ENCODE assay signal across 24 mouse cellular contexts in genomic region chr8:85524086-85524485, GRCm38 (mm10). TPM values are rescaled to one million over a fixed set of nuclear protein-coding genes. Genes with fewer than 3 reads are reported as not detected.
DNase-seq lines count a peak whose midpoint lies in the region; ATAC-seq and TF ChIP-seq lines count a peak whose summit lies in the region.
"Had no signal": no experiment of that assay in that cellular context is flagged by ENCODE, and none has a peak within 500 bp of the region (broad histone marks: within the 10 kb centered on the region; RNA-seq: fewer than 3 reads in every experiment).

No protein-coding gene starts in this region.

- no peaks in the 10 kb centered on the region for H3K9me3 ChIP-seq in heart, embryonic 11.5 days (replicated peaks; ENCODE audit: control insufficient read depth, low read length)
- no peaks in the 10 kb centered on the region for H3K9me3 ChIP-seq in ES-Bruce4 (replicated peaks; ENCODE audit: control insufficient read depth, insufficient read depth, low read length, poor library complexity, severe bottlenecking)
- H3K9me3 ChIP-seq: embryonic facial prominence, embryonic 10.5 days; limb, embryonic 12.5 days; midbrain, embryonic 15.5 days; neural tube, embryonic 13.5 days had no signal

- intact Hi-C loops in heart, postnatal 10 days (cut with DNase I) = no loop called here

- no peak overlapping the region for H3K27ac ChIP-seq in heart, embryonic 11.5 days (ENCODE audit: low read depth, low read length)
- H3K27ac ChIP-seq in ES-Bruce4 (ENCODE audit: insufficient read depth, low read length) = 0 out of 2 replicates have a peak overlapping the region, but pooled peaks have one; percentile 9
- H3K27ac ChIP-seq: embryonic facial prominence, embryonic 10.5 days; hindbrain, embryonic 14.5 days; limb, embryonic 12.5 days; macrophage; midbrain, embryonic 15.5 days; neural tube, embryonic 13.5 days had no signal

- H3K4me2 ChIP-seq in heart, embryonic 11.5 days = no peak overlapping the region
- H3K4me2 ChIP-seq: hindbrain, embryonic 14.5 days; limb, embryonic 12.5 days; liver, embryonic 11.5 days; midbrain, embryonic 15.5 days; neural tube, embryonic 13.5 days had no signal

- WGBS in heart, embryonic 11.5 days (ENCODE audit: insufficient replicate concordance) = 84% methylated on average over 7 of the region's 7 CpGs

- no peak for ATAC-seq in heart, embryonic 11.5 days (replicated peaks; ENCODE audit: insufficient number of reproducible peaks, low FRiP score, low TSS enrichment)
- ATAC-seq: forebrain, embryonic 16.5 days; inflammation-experienced regulatory T-cells, adult 6 months; liver, postnatal 0 days; lung, postnatal 0 days; midbrain, embryonic 15.5 days had no signal

- H3K4me3 ChIP-seq in heart, embryonic 11.5 days (ENCODE audit: low read depth, low read length) = no peak overlapping the region
- H3K4me3 ChIP-seq in ES-Bruce4 (ENCODE audit: low read depth, low read length) = no peak overlapping the region
- H3K4me3 ChIP-seq: embryonic facial prominence, embryonic 10.5 days; limb, embryonic 12.5 days; midbrain, embryonic 15.5 days; neural tube, embryonic 13.5 days had no signal

- no peaks in the 10 kb centered on the region; the same call in 1 of the 2 replicates for H3K4me1 ChIP-seq in heart, embryonic 11.5 days (ENCODE audit: control insufficient read depth, insufficient read depth, low read length)
- H3K4me1 ChIP-seq in ES-Bruce4 (ENCODE audit: control insufficient read depth, insufficient read depth, low read length) = no peaks in the 10 kb centered on the region
- H3K4me1 ChIP-seq: embryonic facial prominence, embryonic 10.5 days; limb, embryonic 12.5 days; midbrain, embryonic 15.5 days; neural tube, embryonic 13.5 days had no signal

- no peak for TF ChIP-seq CTCF in ES-Bruce4 (IDR thresholded peaks at IDR 0.05; ENCODE audit: low read depth, low read length)

- no peak for TF ChIP-seq POLR2A in ES-Bruce4 (IDR thresholded peaks at IDR 0.05; ENCODE audit: insufficient read depth, low read length)

- no peak overlapping the region for H3K9ac ChIP-seq in heart, embryonic 11.5 days (ENCODE audit: low read depth, low read length)
- no peak overlapping the region for H3K9ac ChIP-seq in ES-Bruce4 (ENCODE audit: low read depth, poor library complexity, severe bottlenecking)
- H3K9ac ChIP-seq: hindbrain, embryonic 14.5 days; limb, embryonic 12.5 days; liver, postnatal 0 days; midbrain, embryonic 15.5 days; neural tube, embryonic 13.5 days had no signal

- TF ChIP-seq EP300 in ES-Bruce4 (IDR thresholded peaks at IDR 0.05; ENCODE audit: insufficient read depth, low read depth, low read length) = no peak

- peak; percentile 49 to 71 for DNase-seq in heart, adult 18-20 months
- DNase-seq in adipocyte (ENCODE audit: low spot score) = peak; percentile 64
- peak; percentile 48 to 70 for DNase-seq in heart, postnatal 10 days
- DNase-seq in thymus, postnatal 14 days = no peak
- no peak for DNase-seq in layer of hippocampus, adult 9-10 months (ENCODE audit: low spot score)
- DNase-seq: cerebellum, adult 11-12 months; cerebellum, postnatal 10 days; kidney, adult 18-20 months; liver, postnatal 0 days; retina, postnatal 1 day; right cerebral cortex, postnatal 25 days; thymus, postnatal 25 days had no signal

- no peaks in the 10 kb centered on the region for H3K27me3 ChIP-seq in heart, embryonic 11.5 days (ENCODE audit: control insufficient read depth, insufficient read depth, low read length)
- no peaks in the 10 kb centered on the region for H3K27me3 ChIP-seq in ES-Bruce4 (ENCODE audit: control insufficient read depth, insufficient read depth, low read length, poor library complexity, severe bottlenecking)
- H3K27me3 ChIP-seq: limb, embryonic 12.5 days; midbrain, embryonic 15.5 days; neural tube, embryonic 13.5 days had no signal

- H3K36me3 ChIP-seq in heart, embryonic 11.5 days (ENCODE audit: control insufficient read depth, insufficient read depth, low read length) = 0 out of 2 replicates have a peak, but pooled peaks cover 4% of the 10 kb centered on the region
- peaks cover 69% of the 10 kb centered on the region for H3K36me3 ChIP-seq in ES-Bruce4 (ENCODE audit: control insufficient read depth, insufficient read depth, low read length, poor library complexity, severe bottlenecking)

RNA-seq across cellular contexts. Expression of gene Dnaja2, which starts 31.1 kb away (rescaled TPM):
- 100 to 1,000 TPM; 284 to 287 TPM for total RNA-seq in heart, adult 18-20 months (2021)
- polyA plus RNA-seq in heart, embryonic 11.5 days (2014; fragmentation: Nextera tagmentation; extraction: Ambion mirVana) = 142 and 161 TPM in 2 replicates
- polyA plus RNA-seq in ES-Bruce4 (2011; ENCODE audit: insufficient read depth, insufficient read length, low read depth, missing spikeins) = 221 and 234 TPM in 2 replicates
- 100 to 1,000 TPM; 202 to 232 TPM for total RNA-seq in heart, postnatal 10 days (2021)

RNA-seq across cellular contexts. Expression of gene Gpt2, which starts 31.7 kb away (rescaled TPM):
- 10 to 100 TPM; 33.3 to 37.5 TPM for total RNA-seq in heart, adult 18-20 months (2021)
- polyA plus RNA-seq in heart, embryonic 11.5 days (2014; fragmentation: Nextera tagmentation; extraction: Ambion mirVana) = 13.6 and 13.9 TPM in 2 replicates
- 29.1 and 31.1 TPM in 2 replicates for polyA plus RNA-seq in ES-Bruce4 (2011; ENCODE audit: insufficient read depth, insufficient read length, low read depth, missing spikeins)
- total RNA-seq in heart, postnatal 10 days (2021) = 10 to 100 TPM; 18.8 to 20.3 TPM

Comparison
In these comparisons a context has a peak if more than half of its experiments do, and no peak if none do; other contexts are left out.
1. DNase-seq: peak in heart, adult 18-20 months (2 of 2), adipocyte (single experiment) and heart, postnatal 10 days (2 of 2); none in thymus, postnatal 14 days (single experiment) and layer of hippocampus, adult 9-10 months (single experiment).